Comparison of ENCODE assay signal across 8 mouse cellular contexts in the genomic region with DNA sequence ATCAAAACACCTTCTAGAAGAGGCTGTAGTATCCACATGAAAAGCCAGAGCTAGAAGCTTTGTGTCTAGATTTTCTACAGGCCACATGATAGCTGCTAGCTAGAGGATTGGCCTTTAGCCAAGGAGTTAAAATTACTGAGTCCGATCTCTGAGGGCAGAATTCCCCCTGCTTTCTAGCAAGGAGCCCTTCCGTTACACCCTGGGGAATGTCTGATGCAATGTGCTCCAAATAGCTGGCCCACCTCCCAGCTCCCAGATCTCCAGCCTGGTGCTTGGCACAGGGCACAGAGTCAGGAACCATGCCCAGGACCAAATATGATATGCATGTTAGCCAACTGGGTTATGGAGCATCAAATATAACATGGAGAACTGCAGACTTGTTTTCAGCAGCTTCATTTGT.
A peak's percentile ranks its signal among the peaks of the same experiment; 100 is the strongest.
DNase-seq lines count a peak whose midpoint lies in the region.

No protein-coding gene starts in this region.

- peak; percentile 51 to 54 for DNase-seq in right cerebral cortex, postnatal 10 days (ENCODE audit: low spot score in 2 of 2)
- DNase-seq in right cerebral cortex, postnatal 25 days: no peak
- peak; percentile 88 for DNase-seq in cerebellum, adult 8-10 months
- DNase-seq in heart, adult 9 months (ENCODE audit: low spot score in 2 of 2): peak; percentile 84 to 90
- DNase-seq in kidney, postnatal 14 days: peak; percentile 66
- DNase-seq in ovary, postnatal 10 days (ENCODE audit: low spot score): peak; percentile 19
- DNase-seq in spleen, postnatal 10 days (ENCODE audit: low spot score in 2 of 2): no peak
- DNase-seq in natural killer cell, adult 2 months (ENCODE audit: low spot score in 2 of 2): no peak

Comparison
In these comparisons a context has a peak if more than half of its experiments do, and no peak if none do; other contexts are left out.
1. DNase-seq: peak in right cerebral cortex, postnatal 10 days (2 of 2), cerebellum, adult 8-10 months (single experiment), heart, adult 9 months (2 of 2), kidney, postnatal 14 days (single experiment) and ovary, postnatal 10 days (single experiment); none in right cerebral cortex, postnatal 25 days (single experiment), spleen, postnatal 10 days (0 of 2) and natural killer cell, adult 2 months (0 of 2).